Mouse (Mus musculus) Patski (cell line): ENCODE measurements at regions not wholly inside any gene's neighbourhood (a gene's known extent, or its start where the extent isn't known, plus 50 kb on each side); places are given as distances from the start of the nearest gene placed in this dataset.
A peak's percentile ranks its signal among the peaks of the same experiment; 100 is the strongest.
"Not testable (repeated sequence)": the region's sequence is repeated elsewhere in the genome, so short reads cannot be mapped to it uniquely, and the experiment has no call there.

Source experiments
- ATAC-seq: fragments of 100-300 bp; one replicate; pipeline ENCODE4 v1.8.0; 2021
- CTCF ChIA-PET: fragments of 350-600 bp; sonication (Branson Sonifier 250); formaldehyde crosslinking; loops from one replicate; lab custom pipeline; 2022; ENCODE audit warnings: inconsistent platforms; lab: Charles Lee
- POLR2A ChIA-PET: fragments of 350-600 bp; sonication (Branson Sonifier 250); formaldehyde crosslinking; loops from one replicate; lab custom pipeline; 2022; ENCODE audit warnings: antibody characterized with exemption, inconsistent platforms; lab: Charles Lee
- DNase-seq: peaks from one replicate; pipeline ENCODE4 v3.0.0-alpha.2; 2011; ENCODE audit warnings: low read depth, low spot score
- H3K27me3 ChIP-seq: fragments of 371-371 bp; one replicate; pipeline ENCODE4 v1.5.1; 2021
- CTCF ChIP-seq: fragments of 100-300 bp; IDR thresholded peaks from one replicate; pipeline ENCODE4 v1.5.1; 2021
- in situ Hi-C: fragments of 300-500 bp; cut with MboI; formaldehyde crosslinking; loops from 3 replicates; pipeline ENCODE4 v1.11.1; 2018; ENCODE audit warnings: low pct_unique_long_range_greater_than_20kb, mixed read lengths

GRCm38 (mm10) chr3:38261326-38262075 is 223.1 kb downstream of the Ankrd50 start:
- POLR2A ChIA-PET = no interaction called here
- no peak for DNase-seq
- in situ Hi-C loops = no loop called here

GRCm38 (mm10) chr3:38259223-38259622 is 225.4 kb downstream of the Ankrd50 start:
- CTCF ChIA-PET = interaction anchor here (1.2 to 1.6 kb wide), 3 partner anchors 10 to 590 kb away, joined by 3 to 4 read pairs (median 3); no protein-coding TSS in a partner anchor
- POLR2A ChIA-PET, H3K27me3 ChIP-seq, in situ Hi-C loops, DNase-seq, ATAC-seq: not testable (repeated sequence)

More at GRCm38 (mm10) chr3:38261326-38262075, 223.1 kb downstream of the Ankrd50 start:
- no peak for TF ChIP-seq CTCF
- CTCF ChIA-PET = interaction anchor here (0.8 kb wide), 1 partner anchor 590 kb away, joined by 4 read pairs; no protein-coding TSS in a partner anchor
- ATAC-seq = no peak
- H3K27me3 ChIP-seq = no peaks in the 10 kb centered on the region

- in situ Hi-C loops = no loop called here
- TF ChIP-seq CTCF = no peak
- DNase-seq = no peak
- ATAC-seq = no peak
- CTCF ChIA-PET = interaction anchor here (1.0 to 1.4 kb wide), 3 partner anchors 9 to 20 kb away, joined by 3 read pairs; no protein-coding TSS in a partner anchor
- POLR2A ChIA-PET = no interaction called here
- H3K27me3 ChIP-seq = no peaks in the 10 kb centered on the region
Observed at GRCm38 (mm10) chr3:38257843-38258290, 226.8 kb downstream of the Ankrd50 start.

- no peaks in the 10 kb centered on the region for H3K27me3 ChIP-seq
- in situ Hi-C loops = no loop called here
- ATAC-seq = no peak
- POLR2A ChIA-PET = no interaction called here
- DNase-seq = no peak
- CTCF ChIA-PET = interaction anchor here (1.0 to 3.2 kb wide), 4 partner anchors 11 to 592 kb away, joined by 3 to 19 read pairs (median 3); no protein-coding TSS in a partner anchor
- TF ChIP-seq CTCF = no peak
Observed at GRCm38 (mm10) chr3:38257076-38257842, 227.4 kb downstream of the Ankrd50 start.

GRCm38 (mm10) chr3:38255674-38256073 is 229.0 kb downstream of the Ankrd50 start:
- in situ Hi-C loops = no loop called here
- TF ChIP-seq CTCF = peak; percentile 84
- ChIA-PET CTCF (interaction anchor here (0.6 to 3.2 kb wide), 13 partner anchors 10 to 596 kb away, joined by 3 to 22 read pairs (median 4); no protein-coding TSS in a partner anchor), POLR2A (interaction anchor here (1.0 kb wide), 1 partner anchor 19 kb away, joined by 4 read pairs; no protein-coding TSS in a partner anchor)
- H3K27me3 ChIP-seq = no peaks in the 10 kb centered on the region
- ATAC-seq = peak; percentile 21
- no peak for DNase-seq

- H3K27me3 ChIP-seq = no peaks in the 10 kb centered on the region
- TF ChIP-seq CTCF = no peak
- ATAC-seq = peak; percentile 94
- in situ Hi-C loops = loop anchor here (5.0 kb wide), 1 partner anchor 412 kb away; no protein-coding TSS in a partner anchor
- DNase-seq = peak; percentile 100
- ChIA-PET CTCF (interaction anchor here (0.8 to 3.2 kb wide), 12 partner anchors 8 to 594 kb away, joined by 3 to 22 read pairs (median 4); no protein-coding TSS in a partner anchor), POLR2A (no interaction called here)
Observed at GRCm38 (mm10) chr3:38254896-38255295, 229.7 kb downstream of the Ankrd50 start.

- POLR2A ChIA-PET = interaction anchor here (0.6 kb wide), 1 partner anchor 764 kb away, joined by 3 read pairs; no protein-coding TSS in a partner anchor
- in situ Hi-C loops = loop anchor here (5.0 kb wide), 1 partner anchor 416 kb away; no protein-coding TSS in a partner anchor
- DNase-seq = no peak
Observed at GRCm38 (mm10) chr3:38251592-38251991, 233.1 kb downstream of the Ankrd50 start.

GRCm38 (mm10) chr3:38250552-38250951 is 234.1 kb downstream of the Ankrd50 start:
- CTCF ChIA-PET = interaction anchor here (0.9 kb wide), 1 partner anchor 13 kb away, joined by 3 read pairs; no protein-coding TSS in a partner anchor
- TF ChIP-seq CTCF = no peak
- POLR2A ChIA-PET = no interaction called here
- no peaks in the 10 kb centered on the region for H3K27me3 ChIP-seq
- in situ Hi-C loops = loop anchor here (5.0 kb wide), 1 partner anchor 417 kb away; no protein-coding TSS in a partner anchor
- ATAC-seq (no peak), DNase-seq (no peak)

More at GRCm38 (mm10) chr3:38251592-38251991, 233.1 kb downstream of the Ankrd50 start:
- no peaks in the 10 kb centered on the region for H3K27me3 ChIP-seq
- CTCF ChIA-PET = no interaction called here
- no peak for ATAC-seq
- TF ChIP-seq CTCF = no peak

- DNase-seq (no peak), ATAC-seq (no peak)
- ChIA-PET CTCF (interaction anchor here (1.0 to 1.3 kb wide), 2 partner anchors 10 to 21 kb away, joined by 3 read pairs; no protein-coding TSS in a partner anchor), POLR2A (no interaction called here)
- in situ Hi-C loops = loop anchor here (25.0 kb wide), 1 partner anchor 1213 kb away; no protein-coding TSS in a partner anchor
- TF ChIP-seq CTCF = no peak
- no peaks in the 10 kb centered on the region for H3K27me3 ChIP-seq
Observed at GRCm38 (mm10) chr3:38248941-38249340, 235.7 kb downstream of the Ankrd50 start.
